Mouse (Mus musculus): ENCODE measurements at regions not wholly inside any gene's neighbourhood (a gene's known extent, or its start where the extent isn't known, plus 50 kb on each side); places are given as distances from the start of the nearest gene placed in this dataset.

DNA sequence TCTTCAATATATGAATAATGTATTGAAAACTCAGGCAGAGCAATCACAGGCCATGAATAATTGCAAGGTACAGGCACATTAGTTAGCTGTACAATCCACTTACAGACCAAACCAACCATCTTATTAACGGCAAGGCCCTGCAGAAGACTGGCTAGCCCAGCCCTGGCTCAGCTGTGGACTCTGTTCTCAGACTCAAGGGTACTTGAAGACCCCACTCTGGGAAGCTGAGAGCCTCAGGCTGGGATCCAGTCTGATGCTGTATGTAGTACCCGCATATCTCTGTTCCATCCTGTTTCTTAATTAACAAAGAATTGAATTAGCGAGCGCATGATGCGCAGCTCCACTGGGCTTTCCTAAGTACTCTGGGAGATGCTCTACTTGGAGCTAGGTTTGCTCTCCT lies 117.5 kb upstream of the Ppp1r26 start:
- TF ChIP-seq CTCF (IDR thresholded peaks at IDR 0.05; ENCODE audit: low read depth, low read length) (no peak), POLR2A (IDR thresholded peaks at IDR 0.05; ENCODE audit: extremely low read depth, insufficient read depth, low read length) (no peak)

All from liver, adult 2 months (tissue).